Mouse (Mus musculus) kidney, postnatal 0 days (tissue): ENCODE data around the gene Ccdc69. TPM values are rescaled to one million over a fixed set of nuclear protein-coding genes. Genes with fewer than 3 reads are reported as not detected.

Source experiments
- ATAC-seq: fragments of 200-750 bp; cut with Nextera tagmentation; replicated peaks from 2 replicates; pipeline ENCODE4 v1.8.0; 2017; ENCODE audit warnings: low read depth, moderate number of reproducible peaks, moderate TSS enrichment, moderate library complexity; ENCODE audit not compliant: low FRiP score
- DNase-seq: peaks from one replicate; pipeline ENCODE4 v3.0.0-alpha.2; 2016; ENCODE audit warnings: low spot score
- H3K27ac ChIP-seq: fragments of 300-500 bp; sonication (generic); 2 replicates; pipeline ENCODE4 v1.5.1; 2014; ENCODE audit warnings: mild to moderate bottlenecking
- H3K27me3 ChIP-seq: fragments of 300-500 bp; sonication (generic); 2 replicates; pipeline ENCODE4 v1.6.1; 2014; ENCODE audit warnings: low read length, mixed read lengths; ENCODE audit not compliant: insufficient read depth
- H3K36me3 ChIP-seq: fragments of 300-500 bp; sonication (generic); 2 replicates; pipeline ENCODE4 v1.6.1; 2014; ENCODE audit warnings: low read length, mixed read lengths; ENCODE audit not compliant: insufficient read depth
- H3K4me1 ChIP-seq: fragments of 300-500 bp; sonication (generic); replicated peaks from 2 replicates; pipeline ENCODE4 v1.6.1; 2014; ENCODE audit warnings: antibody characterized with exemption, low read length, mixed read lengths; ENCODE audit not compliant: insufficient read depth
- H3K4me2 ChIP-seq: fragments of 300-500 bp; sonication (generic); 2 replicates; pipeline ENCODE4 v1.6.1; 2014; ENCODE audit warnings: mild to moderate bottlenecking, low read length, moderate library complexity, mixed read lengths
- H3K4me3 ChIP-seq: fragments of 300-500 bp; sonication (generic); replicated peaks from 2 replicates; pipeline ENCODE4 v1.5.1; 2014; ENCODE audit warnings: low read depth, low read length
- H3K9ac ChIP-seq: fragments of 300-500 bp; sonication (generic); 2 replicates; pipeline ENCODE4 v1.6.1; 2014; ENCODE audit warnings: low read depth, low read length
- H3K9me3 ChIP-seq: fragments of 300-500 bp; sonication (generic); replicated peaks from 2 replicates; pipeline ENCODE4 v1.6.1; 2016; ENCODE audit warnings: low read length, inconsistent platforms, mixed read lengths
- CTCF ChIP-seq: IDR thresholded peaks from 2 replicates; pipeline ENCODE4 v1.5.1; 2016; ENCODE audit warnings: antibody characterized with exemption, low read depth, mild to moderate bottlenecking, moderate library complexity
- WGBS: fragments of 180-500 bp; shearing (Covaris S2); extraction: QIAGEN DNeasy Blood & Tissue Kit; methylation state at CpG from one replicate; pipeline ENCODE4 v1.1.7; 2014; 5-methylcytosine and 5-hydroxymethylcytosine counted together
- polyA plus RNA-seq: library from polyadenylated mRNA; unstranded; fragments of >200 nt; fragmentation: Nextera tagmentation; extraction: Ambion mirVana; gene quantifications from 2 replicates; pipeline ENCODE4 v1.2.1, GENCODE M21; 2015

Ccdc69 gene
- polyA plus RNA-seq, 1 experiment from 2014 or later, result 2.5 TPM

GRCm38 (mm10) chr11:55036601-55037000 lies 41.3 kb downstream of the Ccdc69 start:
- ATAC-seq (no peak), DNase-seq (no peak)
- no peaks in the 10 kb centered on the region for H3K36me3 ChIP-seq
- no peak overlapping the region for H3K4me3 ChIP-seq
- no peaks in the 10 kb centered on the region for H3K27me3 ChIP-seq
- no peak overlapping the region for H3K9ac ChIP-seq
- 44% methylated on average over 3 of the region's 3 CpGs for WGBS
- no peaks in the 10 kb centered on the region for H3K9me3 ChIP-seq
- no peak for TF ChIP-seq CTCF
- H3K27ac ChIP-seq, result no peak overlapping the region
- H3K4me2 ChIP-seq, result no peak overlapping the region
- peaks cover 8% of the 10 kb centered on the region; the same call in 1 of the 2 replicates for H3K4me1 ChIP-seq

GRCm38 (mm10) chr11:55033040-55033660 lies 44.8 kb downstream of the Ccdc69 start, which contains the start of gene Anxa6:
Gene Anxa6 (minus strand): TSS chr11:55033445.
- peak within 1 kb of the TSS; percentile 59 for H3K4me3 ChIP-seq
- no peaks in the 10 kb centered on the region for H3K9me3 ChIP-seq
- ATAC-seq (peak; percentile 91), DNase-seq (peak; percentile 84)
- H3K27ac ChIP-seq, result peak within 1 kb of the TSS; percentile 80
- peak within 1 kb of the TSS; percentile 71 for H3K9ac ChIP-seq
- TF ChIP-seq CTCF, result no peak
- H3K27me3 ChIP-seq, result no peaks in the 10 kb centered on the region
- WGBS, result under 1% methylated on average over 41 of the region's 41 CpGs
- H3K4me1 ChIP-seq, result peaks cover 18% of the 10 kb centered on the region
- no peaks in the 10 kb centered on the region for H3K36me3 ChIP-seq
- peak within 1 kb of the TSS; percentile 91 for H3K4me2 ChIP-seq

- peak overlapping the region; percentile 71 for H3K9ac ChIP-seq
- H3K9me3 ChIP-seq, result no peaks in the 10 kb centered on the region
- WGBS, result 15% methylated on average over 5 of the region's 5 CpGs
- H3K4me2 ChIP-seq, result peak overlapping the region; percentile 91
- no peaks in the 10 kb centered on the region for H3K27me3 ChIP-seq
- TF ChIP-seq CTCF, result no peak
- ATAC-seq (no peak), DNase-seq (no peak)
- H3K27ac ChIP-seq, result peak overlapping the region; percentile 80
- H3K4me3 ChIP-seq, result peak overlapping the region; percentile 59
- H3K36me3 ChIP-seq, result no peaks in the 10 kb centered on the region
- H3K4me1 ChIP-seq, result peaks cover 22% of the 10 kb centered on the region
Observed at GRCm38 (mm10) chr11:55032286-55032685, 45.6 kb downstream of the Ccdc69 start.

- Histone ChIP-seq H3K4me3 (peak overlapping the region; percentile 59), H3K4me2 (peak overlapping the region; percentile 91), H3K9me3 (no peaks in the 10 kb centered on the region), H3K36me3 (no peaks in the 10 kb centered on the region), H3K4me1 (peaks cover 22% of the 10 kb centered on the region), H3K27me3 (no peaks in the 10 kb centered on the region), H3K9ac (peak overlapping the region; percentile 71), H3K27ac (peak overlapping the region; percentile 80)
- ATAC-seq (no peak), DNase-seq (peak; percentile 59)
- WGBS, result 21% methylated on average over 3 of the region's 4 CpGs
- TF ChIP-seq CTCF, result no peak
Observed at GRCm38 (mm10) chr11:55031991-55032280, 46.0 kb downstream of the Ccdc69 start.

- no peaks in the 10 kb centered on the region for H3K27me3 ChIP-seq
- H3K9ac ChIP-seq, result peak overlapping the region; percentile 0
- peak overlapping the region; percentile 91 for H3K4me2 ChIP-seq
- H3K36me3 ChIP-seq, result no peaks in the 10 kb centered on the region
- no peak for DNase-seq
- H3K4me3 ChIP-seq, result peak overlapping the region; percentile 59
- peaks cover 25% of the 10 kb centered on the region for H3K4me1 ChIP-seq
- TF ChIP-seq CTCF, result no peak
- H3K9me3 ChIP-seq, result no peaks in the 10 kb centered on the region
- no peak for ATAC-seq
- H3K27ac ChIP-seq, result peak overlapping the region; percentile 80
- WGBS, result 54% methylated on average over 10 of the region's 10 CpGs
Observed at GRCm38 (mm10) chr11:55031211-55031990, 46.5 kb downstream of the Ccdc69 start.

GRCm38 (mm10) chr11:55028509-55028908 lies 49.4 kb downstream of the Ccdc69 start:
- H3K9ac ChIP-seq, result no peak overlapping the region
- ATAC-seq (no peak), DNase-seq (peak; percentile 38)
- H3K27ac ChIP-seq, result peak overlapping the region; percentile 71
- no peaks in the 10 kb centered on the region for H3K9me3 ChIP-seq
- no peaks in the 10 kb centered on the region for H3K36me3 ChIP-seq
- no peaks in the 10 kb centered on the region for H3K27me3 ChIP-seq
- H3K4me3 ChIP-seq, result no peak overlapping the region
- WGBS, result 45% methylated on average over 2 of the region's 2 CpGs
- H3K4me2 ChIP-seq, result no peak overlapping the region
- TF ChIP-seq CTCF, result no peak
- peaks cover 35% of the 10 kb centered on the region for H3K4me1 ChIP-seq
